Mouse (Mus musculus): ENCODE data around the gene Casd1. TPM values are rescaled to one million over a fixed set of nuclear protein-coding genes. Genes with fewer than 3 reads are reported as not detected.
A peak's percentile ranks its signal among the peaks of the same experiment; 100 is the strongest.

The Casd1 gene
- total RNA-seq, 1 experiment = 12.5 TPM

DNA sequence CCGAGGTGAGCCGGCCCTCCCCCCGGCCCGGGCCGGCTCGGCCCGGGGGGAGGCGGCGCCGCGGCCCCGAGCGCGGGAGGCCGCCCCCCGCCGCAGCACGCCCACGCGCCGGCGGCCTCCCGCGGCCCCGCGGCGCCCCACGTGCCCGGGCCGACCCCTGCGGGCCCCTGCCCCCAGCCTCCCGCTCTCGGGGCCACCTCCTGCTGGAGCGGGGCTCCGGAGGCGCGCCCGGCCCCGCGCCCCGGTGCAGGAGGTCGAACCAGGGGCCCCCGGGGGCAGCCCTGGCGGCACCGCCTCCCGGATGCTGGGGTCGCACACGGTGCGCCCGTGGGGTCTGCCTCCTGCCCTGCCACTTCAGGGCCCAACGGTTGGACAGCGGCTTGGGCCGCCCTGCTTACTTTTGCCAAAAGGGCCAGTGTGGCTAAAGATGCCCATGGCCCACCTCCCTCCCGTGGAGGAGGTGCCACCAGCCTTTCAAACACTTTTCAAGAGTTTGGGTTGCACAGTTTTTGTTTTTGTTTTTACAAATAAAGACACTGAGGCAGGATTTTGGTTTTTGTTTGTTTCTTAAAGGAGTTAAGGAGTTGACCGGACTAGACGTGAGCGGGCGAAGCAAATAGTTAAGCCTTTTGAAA, 775 bp downstream of the Casd1 start:
- in situ Hi-C loops (cut with MboI; ENCODE audit: low sequenced_read_pairs in 2 of 2, unreplicated experiment in 2 of 2) = no loop called here
- peak overlapping the region; percentile 42 for H3K27ac ChIP-seq (ENCODE audit: insufficient read depth, low read depth, low read length, poor library complexity, severe bottlenecking)
- TF ChIP-seq CHD2 (IDR thresholded peaks at IDR 0.05; ENCODE audit: low read depth, low read length) = no peak
- no peak for TF ChIP-seq ZNF384 (IDR thresholded peaks at IDR 0.05; ENCODE audit: low read depth, low read length)
- no peak for TF ChIP-seq HCFC1 (IDR thresholded peaks at IDR 0.05; ENCODE audit: borderline replicate concordance, insufficient read depth, low read length)
- TF ChIP-seq ZC3H11A (IDR thresholded peaks at IDR 0.05; ENCODE audit: borderline replicate concordance, low read depth, low read length) = no peak
- no peak for TF ChIP-seq MAFK (IDR thresholded peaks at IDR 0.05; ENCODE audit: insufficient read depth, low read depth, low read length)
- no peaks in the 10 kb centered on the region for H3K36me3 ChIP-seq (ENCODE audit: control insufficient read depth, insufficient read depth, low read length, poor library complexity, severe bottlenecking)
- peaks cover 0 to 6% of the 10 kb centered on the region in 2 experiments; a peak in 2 of 4 replicates for H3K4me1 ChIP-seq (ENCODE audit: control insufficient read depth in 2 of 2, insufficient read depth in 2 of 2, low read length in 2 of 2, poor library complexity in 1 of 2)
- peak; percentile 24 for DNase-seq (ENCODE audit: low read depth, low spot score)
- H3K9ac ChIP-seq (ENCODE audit: insufficient read depth, low read depth, low read length, poor library complexity, severe bottlenecking) = peak overlapping the region; percentile 82
- peak overlapping the region; percentile 75 to 85 for H3K4me3 ChIP-seq (ENCODE audit: insufficient read depth in 1 of 2, low read depth in 1 of 2, low read length in 2 of 2, poor library complexity in 1 of 2, severe bottlenecking in 1 of 2)
- H3K9me3 ChIP-seq (ENCODE audit: control insufficient read depth, insufficient read depth, low read depth, low read length) = no peaks in the 10 kb centered on the region

DNA sequence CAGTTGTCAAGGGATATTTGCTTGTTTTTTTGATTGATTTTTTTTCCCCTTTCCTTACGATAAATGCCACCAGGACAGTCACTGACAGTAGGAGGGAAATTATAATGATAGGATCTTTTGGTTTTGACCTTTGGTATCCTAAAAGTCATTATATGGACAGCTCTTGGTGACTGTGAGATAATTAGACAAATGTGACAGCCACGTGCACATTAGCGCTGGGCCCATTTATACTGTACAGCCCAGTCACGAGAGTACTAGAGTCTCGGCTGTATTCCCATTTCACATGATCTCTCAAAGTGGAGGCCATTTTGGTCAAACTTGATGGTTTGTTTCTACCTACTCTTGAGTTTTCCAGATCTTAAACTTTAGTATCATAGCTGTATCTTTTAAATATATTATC, 1.4 kb downstream of the Casd1 start:
- Histone ChIP-seq H3K9ac (ENCODE audit: insufficient read depth, low read depth, low read length, poor library complexity, severe bottlenecking) (no peak overlapping the region; the same call in 1 of the 2 replicates), H3K36me3 (ENCODE audit: control insufficient read depth, insufficient read depth, low read length, poor library complexity, severe bottlenecking) (no peaks in the 10 kb centered on the region), H3K27ac (ENCODE audit: insufficient read depth, low read depth, low read length, poor library complexity, severe bottlenecking) (no peak overlapping the region), H3K9me3 (ENCODE audit: control insufficient read depth, insufficient read depth, low read depth, low read length) (no peaks in the 10 kb centered on the region), H3K4me3 (ENCODE audit: insufficient read depth in 1 of 2, low read depth in 1 of 2, low read length in 2 of 2, poor library complexity in 1 of 2, severe bottlenecking in 1 of 2) (peak overlapping the region in 1 of 2 experiments; percentile 68; a peak in 2 of 4 replicates), H3K4me1 (ENCODE audit: control insufficient read depth in 2 of 2, insufficient read depth in 2 of 2, low read length in 2 of 2, poor library complexity in 1 of 2) (peaks cover 0 to 6% of the 10 kb centered on the region in 2 experiments; a peak in 2 of 4 replicates)
- no peak for TF ChIP-seq ZC3H11A (IDR thresholded peaks at IDR 0.05; ENCODE audit: borderline replicate concordance, low read depth, low read length)
- no peak for TF ChIP-seq MAFK (IDR thresholded peaks at IDR 0.05; ENCODE audit: insufficient read depth, low read depth, low read length)
- TF ChIP-seq HCFC1 (IDR thresholded peaks at IDR 0.05; ENCODE audit: borderline replicate concordance, insufficient read depth, low read length) = no peak
- TF ChIP-seq ZNF384 (IDR thresholded peaks at IDR 0.05; ENCODE audit: low read depth, low read length) = no peak
- no peak for TF ChIP-seq CHD2 (IDR thresholded peaks at IDR 0.05; ENCODE audit: low read depth, low read length)
- no peak for DNase-seq (ENCODE audit: low read depth, low spot score)
- in situ Hi-C loops (cut with MboI; ENCODE audit: low sequenced_read_pairs in 2 of 2, unreplicated experiment in 2 of 2) = no loop called here

DNA sequence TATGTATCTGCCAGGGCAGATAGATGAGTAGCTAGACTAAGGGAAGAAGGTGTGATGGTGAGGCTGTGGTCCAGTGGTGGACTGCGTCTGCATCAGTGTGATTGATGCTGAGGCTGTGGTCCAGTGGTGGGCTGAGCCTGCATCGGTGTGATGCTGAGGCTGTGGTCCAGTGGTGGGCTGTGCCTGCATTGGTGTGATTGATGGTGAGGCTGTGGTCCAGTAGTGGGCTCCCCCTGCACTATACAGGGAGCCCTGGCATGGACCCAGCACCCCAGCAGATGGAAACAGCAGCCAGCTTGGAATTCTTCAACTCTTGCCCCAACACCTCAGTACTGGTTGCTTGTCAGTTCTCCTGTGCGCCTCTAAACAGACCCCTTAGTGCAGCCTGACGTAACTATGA, 5.8 kb downstream of the Casd1 start:
- TF ChIP-seq MAFK (IDR thresholded peaks at IDR 0.05; ENCODE audit: insufficient read depth, low read depth, low read length) (no peak), ZNF384 (IDR thresholded peaks at IDR 0.05; ENCODE audit: low read depth, low read length) (no peak), HCFC1 (IDR thresholded peaks at IDR 0.05; ENCODE audit: borderline replicate concordance, insufficient read depth, low read length) (no peak), CHD2 (IDR thresholded peaks at IDR 0.05; ENCODE audit: low read depth, low read length) (no peak), ZC3H11A (IDR thresholded peaks at IDR 0.05; ENCODE audit: borderline replicate concordance, low read depth, low read length) (no peak)
- Histone ChIP-seq H3K36me3 (ENCODE audit: control insufficient read depth, insufficient read depth, low read length, poor library complexity, severe bottlenecking) (no peaks in the 10 kb centered on the region), H3K9ac (ENCODE audit: insufficient read depth, low read depth, low read length, poor library complexity, severe bottlenecking) (no peak overlapping the region), H3K4me1 (ENCODE audit: control insufficient read depth in 2 of 2, insufficient read depth in 2 of 2, low read length in 2 of 2, poor library complexity in 1 of 2) (no peaks in the 10 kb centered on the region), H3K4me3 (ENCODE audit: insufficient read depth in 1 of 2, low read depth in 1 of 2, low read length in 2 of 2, poor library complexity in 1 of 2, severe bottlenecking in 1 of 2) (no peak overlapping the region), H3K27ac (ENCODE audit: insufficient read depth, low read depth, low read length, poor library complexity, severe bottlenecking) (no peak overlapping the region), H3K9me3 (ENCODE audit: control insufficient read depth, insufficient read depth, low read depth, low read length) (no peaks in the 10 kb centered on the region)
- no peak for DNase-seq (ENCODE audit: low read depth, low spot score)
- in situ Hi-C loops (cut with MboI; ENCODE audit: low sequenced_read_pairs in 2 of 2, unreplicated experiment in 2 of 2) = no loop called here

DNA sequence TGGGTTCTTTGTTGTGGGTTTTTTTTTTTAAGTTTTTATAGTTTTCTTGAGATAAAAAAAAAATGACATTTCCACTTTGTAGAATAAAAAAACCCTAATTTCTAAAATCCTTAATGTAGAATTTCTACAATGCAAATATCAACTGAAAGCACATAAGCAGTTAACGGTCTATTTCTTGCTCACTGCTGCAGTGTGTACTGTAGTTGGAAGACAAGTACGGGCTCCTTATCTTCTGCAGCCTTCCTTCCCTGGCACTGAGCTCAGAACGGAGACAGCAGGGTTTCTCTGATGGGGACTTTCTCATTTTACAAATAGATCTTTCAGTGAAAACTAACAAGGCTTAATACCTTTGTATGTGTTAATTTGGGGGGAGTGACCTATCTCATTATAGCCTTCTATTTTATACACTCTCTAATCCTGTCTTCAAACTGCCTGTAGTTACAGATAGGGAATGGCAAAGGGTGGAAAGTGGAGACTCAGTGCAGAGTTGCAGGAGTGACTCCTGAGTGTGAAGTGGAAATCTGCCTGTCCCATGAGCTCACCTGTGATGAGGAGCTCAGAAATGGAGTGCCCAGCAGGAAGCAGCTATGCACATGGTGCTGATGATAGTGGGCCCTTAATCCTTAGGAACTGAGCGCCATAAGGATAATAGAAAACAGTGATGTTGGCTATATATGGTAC, 9.7 kb downstream of the Casd1 start:
- no peaks in the 10 kb centered on the region; the same call in 1 of the 2 replicates for H3K36me3 ChIP-seq (ENCODE audit: control insufficient read depth, insufficient read depth, low read length, poor library complexity, severe bottlenecking)
- no peak for TF ChIP-seq ZNF384 (IDR thresholded peaks at IDR 0.05; ENCODE audit: low read depth, low read length)
- TF ChIP-seq ZC3H11A (IDR thresholded peaks at IDR 0.05; ENCODE audit: borderline replicate concordance, low read depth, low read length) = no peak
- no peak for TF ChIP-seq HCFC1 (IDR thresholded peaks at IDR 0.05; ENCODE audit: borderline replicate concordance, insufficient read depth, low read length)
- no peak for TF ChIP-seq CHD2 (IDR thresholded peaks at IDR 0.05; ENCODE audit: low read depth, low read length)
- no peak for TF ChIP-seq MAFK (IDR thresholded peaks at IDR 0.05; ENCODE audit: insufficient read depth, low read depth, low read length)
- DNase-seq (ENCODE audit: low read depth, low spot score) = no peak
- H3K4me1 ChIP-seq (ENCODE audit: control insufficient read depth in 2 of 2, insufficient read depth in 2 of 2, low read length in 2 of 2, poor library complexity in 1 of 2) = no peaks in the 10 kb centered on the region
- H3K27ac ChIP-seq (ENCODE audit: insufficient read depth, low read depth, low read length, poor library complexity, severe bottlenecking) = no peak overlapping the region
- no peaks in the 10 kb centered on the region for H3K9me3 ChIP-seq (ENCODE audit: control insufficient read depth, insufficient read depth, low read depth, low read length)
- no peak overlapping the region for H3K9ac ChIP-seq (ENCODE audit: insufficient read depth, low read depth, low read length, poor library complexity, severe bottlenecking)
- no peak overlapping the region for H3K4me3 ChIP-seq (ENCODE audit: insufficient read depth in 1 of 2, low read depth in 1 of 2, low read length in 2 of 2, poor library complexity in 1 of 2, severe bottlenecking in 1 of 2)
- in situ Hi-C loops (cut with MboI; ENCODE audit: low sequenced_read_pairs in 2 of 2, unreplicated experiment in 2 of 2) = no loop called here

Measured in ES-E14 (cell line).